In the genomic region with DNA sequence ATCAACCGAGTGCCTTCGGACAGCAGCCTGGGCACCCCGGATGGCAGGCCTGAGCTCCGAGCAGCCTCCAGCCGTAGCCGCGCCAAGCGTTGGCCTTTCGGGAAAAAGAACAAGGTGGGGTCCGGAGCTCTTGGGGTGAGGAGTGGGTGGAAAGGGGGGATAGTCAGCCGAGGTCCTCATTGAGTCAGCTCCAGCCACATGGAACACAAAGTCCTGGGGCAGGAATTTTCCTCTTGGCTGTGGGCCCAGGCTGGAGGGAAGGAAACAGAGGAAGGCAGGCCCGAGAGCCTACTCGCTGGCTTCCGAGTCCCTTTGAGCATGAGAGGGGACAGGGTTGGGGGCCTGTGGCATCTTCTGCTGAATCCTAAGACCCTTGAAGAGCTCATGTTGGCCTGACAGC, we compare ENCODE assay signal across 21 mouse cellular contexts. TPM values are rescaled to one million over a fixed set of nuclear protein-coding genes. Genes with fewer than 3 reads are reported as not detected.
DNase-seq lines count a peak whose midpoint lies in the region; ATAC-seq and TF ChIP-seq lines count a peak whose summit lies in the region.
"Had no signal": no experiment of that assay in that cellular context is flagged by ENCODE, and none has a peak within 500 bp of the region (broad histone marks: within the 10 kb centered on the region; RNA-seq: fewer than 3 reads in every experiment).

No protein-coding gene starts in this region.

- no peak overlapping the region for H3K4me2 ChIP-seq in heart, embryonic 11.5 days
- no peak overlapping the region for H3K4me2 ChIP-seq in kidney, embryonic 16.5 days (replicated peaks; ENCODE audit: low read depth, low read length)
- no peak overlapping the region for H3K4me2 ChIP-seq in forebrain, embryonic 14.5 days (ENCODE audit: low read length)
- H3K4me2 ChIP-seq: embryonic facial prominence, embryonic 12.5 days; limb, embryonic 12.5 days; midbrain, embryonic 12.5 days; neural tube, embryonic 15.5 days had no signal

- ATAC-seq in heart, embryonic 11.5 days (replicated peaks; ENCODE audit: insufficient number of reproducible peaks, low FRiP score, low TSS enrichment): no peak
- no peak for ATAC-seq in kidney, embryonic 16.5 days (ENCODE audit: low FRiP score, low TSS enrichment)
- ATAC-seq in forebrain, embryonic 14.5 days: no peak
- ATAC-seq: activated CD4-positive, CD25-positive, alpha-beta regulatory T cell, adult 4 months; Patski had no signal

- no peak overlapping the region for H3K27ac ChIP-seq in heart, embryonic 11.5 days (ENCODE audit: low read depth, low read length)
- H3K27ac ChIP-seq in kidney, embryonic 16.5 days (ENCODE audit: low read length): no peak overlapping the region
- no peak overlapping the region for H3K27ac ChIP-seq in MEL (ENCODE audit: control insufficient read depth, low read depth, low read length)
- H3K27ac ChIP-seq in forebrain, embryonic 14.5 days (ENCODE audit: low read depth, low read length): no peak overlapping the region
- H3K27ac ChIP-seq: embryonic facial prominence, embryonic 12.5 days; limb, embryonic 12.5 days; liver, embryonic 14.5 days; midbrain, embryonic 12.5 days; neural tube, embryonic 15.5 days had no signal

- no peak overlapping the region for H3K4me3 ChIP-seq in heart, embryonic 11.5 days (ENCODE audit: low read depth, low read length)
- H3K4me3 ChIP-seq in kidney, embryonic 16.5 days (ENCODE audit: low read length): no peak overlapping the region
- no peak overlapping the region for H3K4me3 ChIP-seq in MEL (ENCODE audit: control insufficient read depth in 1 of 2, insufficient read depth in 1 of 2, low read depth in 2 of 2, low read length in 2 of 2)
- no peak overlapping the region for H3K4me3 ChIP-seq in forebrain, embryonic 14.5 days (ENCODE audit: low read depth, low read length)
- H3K4me3 ChIP-seq: embryonic facial prominence, embryonic 12.5 days; limb, embryonic 12.5 days; midbrain, embryonic 12.5 days; myocyte; neural tube, embryonic 15.5 days had no signal

- no peaks in the 10 kb centered on the region for H3K4me1 ChIP-seq in heart, embryonic 11.5 days (ENCODE audit: control insufficient read depth, insufficient read depth, low read length)
- 0 out of 2 replicates have a peak, but pooled peaks cover 3% of the 10 kb centered on the region for H3K4me1 ChIP-seq in kidney, embryonic 16.5 days (ENCODE audit: insufficient read depth, low read length)
- peaks cover 0 to 18% of the 10 kb centered on the region in 2 experiments; a peak in 1 of 4 replicates for H3K4me1 ChIP-seq in MEL (ENCODE audit: control insufficient read depth in 1 of 2, insufficient read depth in 2 of 2, low read length in 2 of 2)
- H3K4me1 ChIP-seq in forebrain, embryonic 14.5 days (ENCODE audit: control insufficient read depth, insufficient read depth, low read length): peaks cover 2% of the 10 kb centered on the region; the same call in 1 of the 2 replicates

- TF ChIP-seq EP300 in MEL (IDR thresholded peaks at IDR 0.05; ENCODE audit: low read depth in 1 of 2, low read length in 2 of 2): no peak

- no peak for TF ChIP-seq RAD21 in MEL (IDR thresholded peaks at IDR 0.05; ENCODE audit: low read depth, low read length)

- whole genome bisulfite sequencing in heart, embryonic 11.5 days (ENCODE audit: insufficient replicate concordance): 89% methylated on average over 14 of the region's 14 CpGs
- 88% methylated on average over 14 of the region's 14 CpGs for WGBS in kidney, embryonic 16.5 days
- 83% methylated on average over 14 of the region's 14 CpGs for WGBS in forebrain, embryonic 14.5 days

- H3K9me3 ChIP-seq in heart, embryonic 11.5 days (replicated peaks; ENCODE audit: control insufficient read depth, low read length): no peaks in the 10 kb centered on the region
- H3K9me3 ChIP-seq in kidney, embryonic 16.5 days (ENCODE audit: low read length): no peaks in the 10 kb centered on the region
- H3K9me3 ChIP-seq in MEL (replicated peaks; ENCODE audit: insufficient read depth, low read length): no peaks in the 10 kb centered on the region
- no peaks in the 10 kb centered on the region for H3K9me3 ChIP-seq in forebrain, embryonic 14.5 days (replicated peaks; ENCODE audit: control insufficient read depth, low read length)
- H3K9me3 ChIP-seq: embryonic facial prominence, embryonic 12.5 days; limb, embryonic 12.5 days; midbrain, embryonic 12.5 days; neural tube, embryonic 15.5 days had no signal

- DNase-seq in heart, adult 18-20 months: peak; percentile 76 to 79
- peak; percentile 49 for DNase-seq in kidney, postnatal 14 days
- peak; percentile 50 for DNase-seq in MEL (ENCODE audit: low read depth, low spot score)
- DNase-seq in gastrocnemius, postnatal 25 days: peak; percentile 58
- no peak for DNase-seq in forebrain, embryonic 14.5 days (ENCODE audit: low spot score)
- DNase-seq: adrenal gland, postnatal 25 days; cerebellum, adult 8-10 months; retina, postnatal 1 day; right cerebral cortex, postnatal 4 days; thymus, postnatal 4 days had no signal

- H3K79me2 ChIP-seq in MEL (ENCODE audit: control insufficient read depth, insufficient read depth, low read length, poor library complexity): peaks cover 2% of the 10 kb centered on the region; the same call in 1 of the 2 replicates

- no peaks in the 10 kb centered on the region for H3K27me3 ChIP-seq in heart, embryonic 11.5 days (ENCODE audit: control insufficient read depth, insufficient read depth, low read length)
- H3K27me3 ChIP-seq in kidney, embryonic 16.5 days (ENCODE audit: insufficient read depth, low read length): no peaks in the 10 kb centered on the region
- no peaks in the 10 kb centered on the region for H3K27me3 ChIP-seq in MEL (ENCODE audit: control insufficient read depth in 1 of 2, insufficient read depth in 2 of 2, low read length in 2 of 2)
- H3K27me3 ChIP-seq in forebrain, embryonic 14.5 days (replicated peaks; ENCODE audit: control insufficient read depth, insufficient read depth, low read length): no peaks in the 10 kb centered on the region
- H3K27me3 ChIP-seq: embryonic facial prominence, embryonic 12.5 days; limb, embryonic 12.5 days; midbrain, embryonic 12.5 days; neural tube, embryonic 15.5 days; Patski had no signal

- TF ChIP-seq POLR2A in MEL (IDR thresholded peaks at IDR 0.05; ENCODE audit: control insufficient read depth in 1 of 2, insufficient read depth in 1 of 2, low read depth in 1 of 2, low read length in 2 of 2, poor library complexity in 1 of 2): no peak

- peaks cover 34% of the 10 kb centered on the region for H3K36me3 ChIP-seq in heart, embryonic 11.5 days (ENCODE audit: control insufficient read depth, insufficient read depth, low read length)
- peaks cover 53% of the 10 kb centered on the region for H3K36me3 ChIP-seq in kidney, embryonic 16.5 days (ENCODE audit: insufficient read depth, low read length)
- H3K36me3 ChIP-seq in MEL (ENCODE audit: control insufficient read depth in 1 of 2, insufficient read depth in 2 of 2, low read length in 2 of 2): peaks cover 0 to 4% of the 10 kb centered on the region in 2 experiments; a peak in 2 of 4 replicates
- peaks cover 25% of the 10 kb centered on the region for H3K36me3 ChIP-seq in forebrain, embryonic 14.5 days (ENCODE audit: control insufficient read depth, insufficient read depth, low read length)
- H3K36me3 ChIP-seq: neural tube, embryonic 15.5 days had no signal

- TF ChIP-seq CTCF in MEL (IDR thresholded peaks at IDR 0.05 in 2 of 3, conservative IDR thresholded peaks at IDR 0.05 in 1 of 3; ENCODE audit: control insufficient read depth in 1 of 3, insufficient read depth in 1 of 3, low read depth in 2 of 3, low read length in 3 of 3, poor library complexity in 1 of 3, severe bottlenecking in 1 of 3): no peak

- H3K9ac ChIP-seq in heart, embryonic 11.5 days (ENCODE audit: low read depth, low read length): no peak overlapping the region
- H3K9ac ChIP-seq in kidney, embryonic 16.5 days (replicated peaks; ENCODE audit: low read length): no peak overlapping the region
- no peak overlapping the region for H3K9ac ChIP-seq in MEL (ENCODE audit: control insufficient read depth, low read depth, low read length, poor library complexity, severe bottlenecking)
- H3K9ac ChIP-seq in forebrain, embryonic 14.5 days (ENCODE audit: low read length): no peak overlapping the region
- H3K9ac ChIP-seq: embryonic facial prominence, embryonic 12.5 days; limb, embryonic 12.5 days; liver, embryonic 14.5 days; midbrain, embryonic 12.5 days; neural tube, embryonic 15.5 days had no signal

RNA-seq across cellular contexts. Expression of a gene that starts 6.1 kb away (rescaled TPM):
- 100 to 1,000 TPM; 106 to 109 TPM for total RNA-seq in heart, adult 18-20 months (2021)
- 35.1 and 36.9 TPM in 2 replicates for polyA plus RNA-seq in heart, embryonic 11.5 days (2014; fragmentation: Nextera tagmentation; extraction: Ambion mirVana)
- polyA plus RNA-seq in kidney, embryonic 16.5 days (2015; fragmentation: Nextera tagmentation; extraction: Ambion mirVana): 52.6 and 55.0 TPM in 2 replicates
- total RNA-seq in MEL (2012; rRNA removed): 8.9 and 10.9 TPM in 2 replicates
- 10 to 100 TPM in 1 of 2 experiments, not detected in 1; 20.8 TPM for polyA plus RNA-seq in MEL (2012; ENCODE audit: insufficient read depth in 1 of 2, insufficient read length in 2 of 2, low read depth in 1 of 2, low replicate concordance in 2 of 2, missing spikeins in 1 of 2)
- 100 to 1,000 TPM; 132 to 134 TPM for total RNA-seq in gastrocnemius, postnatal 25 days (2021)
- polyA plus RNA-seq in forebrain, embryonic 14.5 days (2014; fragmentation: Nextera tagmentation; extraction: Ambion mirVana): 10.4 and 11.8 TPM in 2 replicates

RNA-seq across cellular contexts. Expression of a gene that starts 7.1 kb away (rescaled TPM):
- total RNA-seq in heart, adult 18-20 months (2021): 10 to 100 TPM; 24.4 to 30.0 TPM
- polyA plus RNA-seq in heart, embryonic 11.5 days (2014; fragmentation: Nextera tagmentation; extraction: Ambion mirVana): 24.0 and 24.7 TPM in 2 replicates
- 39.0 and 42.8 TPM in 2 replicates for polyA plus RNA-seq in kidney, embryonic 16.5 days (2015; fragmentation: Nextera tagmentation; extraction: Ambion mirVana)
- total RNA-seq in MEL (2012; rRNA removed): 21.8 and 22.1 TPM in 2 replicates
- polyA plus RNA-seq in MEL (2012; ENCODE audit: insufficient read depth in 1 of 2, insufficient read length in 2 of 2, low read depth in 1 of 2, low replicate concordance in 2 of 2, missing spikeins in 1 of 2): 10 to 100 TPM in 1 of 2 experiments, not detected in 1; 35.9 TPM
- total RNA-seq in gastrocnemius, postnatal 25 days (2021): 10 to 100 TPM; 20.7 to 22.7 TPM
- 19.3 and 19.6 TPM in 2 replicates for polyA plus RNA-seq in forebrain, embryonic 14.5 days (2014; fragmentation: Nextera tagmentation; extraction: Ambion mirVana)

RNA-seq across cellular contexts. Expression of a gene that starts 23.5 kb away (rescaled TPM):
- total RNA-seq in heart, adult 18-20 months (2021): 1 to 10 TPM; 1.6 to 3.3 TPM
- polyA plus RNA-seq in heart, embryonic 11.5 days (2014; fragmentation: Nextera tagmentation; extraction: Ambion mirVana): 1.7 and 2.2 TPM in 2 replicates
- 1.4 and 2.0 TPM in 2 replicates for polyA plus RNA-seq in kidney, embryonic 16.5 days (2015; fragmentation: Nextera tagmentation; extraction: Ambion mirVana)
- 81.8 and 86.7 TPM in 2 replicates for total RNA-seq in MEL (2012; rRNA removed)
- 10 to 100 TPM in 1 of 2 experiments, not detected in 1; 99.6 TPM for polyA plus RNA-seq in MEL (2012; ENCODE audit: insufficient read depth in 1 of 2, insufficient read length in 2 of 2, low read depth in 1 of 2, low replicate concordance in 2 of 2, missing spikeins in 1 of 2)
- under 1 TPM; 0.33 to 0.56 TPM for total RNA-seq in gastrocnemius, postnatal 25 days (2021)
- polyA plus RNA-seq in forebrain, embryonic 14.5 days (2014; fragmentation: Nextera tagmentation; extraction: Ambion mirVana): 0.95 and 1.2 TPM in 2 replicates
- polyA plus RNA-seq: C2C12, myocyte, Patski had no signal

RNA-seq across cellular contexts. Expression of a gene that starts 27.4 kb away (rescaled TPM):
- total RNA-seq in heart, adult 18-20 months (2021): 100 to 1,000 TPM in 1 of 2 experiments, 10 to 100 TPM in 1; 69.5 to 194 TPM
- 1.3 and 1.6 TPM in 2 replicates for polyA plus RNA-seq in heart, embryonic 11.5 days (2014; fragmentation: Nextera tagmentation; extraction: Ambion mirVana)
- 1.1 and 2.4 TPM in 2 replicates for polyA plus RNA-seq in kidney, embryonic 16.5 days (2015; fragmentation: Nextera tagmentation; extraction: Ambion mirVana)
- total RNA-seq in MEL (2012; rRNA removed): 0.35 and 0.59 TPM in 2 replicates
- 1 to 10 TPM in 1 of 2 experiments, not detected in 1; 3.2 TPM for polyA plus RNA-seq in MEL (2012; ENCODE audit: insufficient read depth in 1 of 2, insufficient read length in 2 of 2, low read depth in 1 of 2, low replicate concordance in 2 of 2, missing spikeins in 1 of 2)
- 10 to 100 TPM in 1 of 2 experiments, 1 to 10 TPM in 1; 2.5 to 26.2 TPM for total RNA-seq in gastrocnemius, postnatal 25 days (2021)
- polyA plus RNA-seq in forebrain, embryonic 14.5 days (2014; fragmentation: Nextera tagmentation; extraction: Ambion mirVana): 0.71 and 0.90 TPM in 2 replicates
